Mouse (Mus musculus) forebrain, postnatal 0 days (tissue): ENCODE data around the gene Mrpl57. TPM values are rescaled to one million over a fixed set of nuclear protein-coding genes. Genes with fewer than 3 reads are reported as not detected.

Source experiments
- ATAC-seq: fragments of 200-750 bp; cut with Nextera tagmentation; 2 replicates; pipeline ENCODE4 v1.8.0; 2017; ENCODE audit warnings: mild to moderate bottlenecking, moderate library complexity
- DNase-seq: peaks from one replicate; pipeline ENCODE4 v3.0.0-alpha.2; 2015
- H3K27ac ChIP-seq: fragments of 300-500 bp; sonication (generic); 2 replicates; pipeline ENCODE4 v1.5.1; 2014; ENCODE audit warnings: low read depth, mild to moderate bottlenecking, antibody characterized with exemption, low read length, moderate library complexity, mixed read lengths
- H3K27me3 ChIP-seq: fragments of 300-500 bp; sonication (generic); 2 replicates; pipeline ENCODE4 v1.6.1; 2014; ENCODE audit warnings: mild to moderate bottlenecking, low read length, mixed read lengths; ENCODE audit not compliant: insufficient read depth
- H3K36me3 ChIP-seq: fragments of 300-500 bp; sonication (generic); 2 replicates; pipeline ENCODE4 v1.6.1; 2014; ENCODE audit warnings: mild to moderate bottlenecking, moderate library complexity; ENCODE audit not compliant: insufficient read depth
- H3K4me1 ChIP-seq: fragments of 300-500 bp; sonication (generic); 2 replicates; pipeline ENCODE4 v1.6.1; 2014; ENCODE audit warnings: antibody characterized with exemption; ENCODE audit not compliant: insufficient read depth
- H3K4me2 ChIP-seq: fragments of 300-500 bp; sonication (generic); 2 replicates; pipeline ENCODE4 v1.6.1; 2014; ENCODE audit warnings: low read depth, mild to moderate bottlenecking, moderate library complexity
- H3K4me3 ChIP-seq: fragments of 300-500 bp; sonication (generic); 2 replicates; pipeline ENCODE4 v1.5.1; 2014; ENCODE audit warnings: low read depth, low read length, mixed read lengths
- H3K9ac ChIP-seq: fragments of 300-500 bp; sonication (generic); 2 replicates; pipeline ENCODE4 v1.6.1; 2014; ENCODE audit warnings: mild to moderate bottlenecking
- H3K9me3 ChIP-seq: fragments of 300-500 bp; sonication (generic); 2 replicates; pipeline ENCODE4 v1.6.1; 2016; ENCODE audit warnings: low read length
- CTCF ChIP-seq: sonication (generic); IDR thresholded peaks from 2 replicates; pipeline ENCODE4 v1.5.1; 2016; ENCODE audit warnings: antibody characterized with exemption, control low read depth, low read depth
- WGBS: fragments of 180-500 bp; shearing (Covaris S2); extraction: QIAGEN DNeasy Blood & Tissue Kit; methylation state at CpG from one replicate; pipeline ENCODE4 v1.1.7; 2014; 5-methylcytosine and 5-hydroxymethylcytosine counted together
- polyA plus RNA-seq: library from polyadenylated mRNA; unstranded; fragments of >200 nt; fragmentation: Nextera tagmentation; extraction: Ambion mirVana; gene quantifications from 2 replicates; pipeline ENCODE4 v1.2.1, GENCODE M21; 2015
- total RNA-seq: library from RNA; depleted of rRNA; stranded (reverse); fragments of >200 nt; gene quantifications from 2 replicates; pipeline ENCODE4 v1.2.3, GENCODE M21; 2014

Gene Mrpl57
- total and polyA plus RNA-seq, 2 experiments from 2014 or later: 53.1 to 234 TPM

- Histone ChIP-seq H3K4me1 (no peaks in the 10 kb centered on the region), H3K4me2 (peak within 1 kb of the TSS; percentile 79), H3K36me3 (peaks cover 16% of the 10 kb centered on the region), H3K27me3 (no peaks in the 10 kb centered on the region), H3K4me3 (peak within 1 kb of the TSS; percentile 83), H3K9ac (peak within 1 kb of the TSS; percentile 75), H3K27ac (peak within 1 kb of the TSS; percentile 82), H3K9me3 (no peaks in the 10 kb centered on the region)
- DNase-seq (peak; percentile 100), ATAC-seq (peak; percentile 99)
- WGBS: under 1% methylated on average over 98 of the region's 99 CpGs
- TF ChIP-seq CTCF: no peak
Observed at GRCm38 (mm10) chr14:57797991-57798931, 27.8 kb upstream of the Mrpl57 start, which contains the start of gene Sap18. Gene Sap18 (plus strand): TSS chr14:57798180.

- Histone ChIP-seq H3K4me2 (no peak overlapping the region), H3K27ac (no peak overlapping the region), H3K9me3 (no peaks in the 10 kb centered on the region), H3K4me1 (no peaks in the 10 kb centered on the region), H3K27me3 (no peaks in the 10 kb centered on the region), H3K4me3 (no peak overlapping the region), H3K36me3 (peaks cover 54% of the 10 kb centered on the region), H3K9ac (no peak overlapping the region)
- DNase-seq (no peak), ATAC-seq (no peak)
- no peak for TF ChIP-seq CTCF
- WGBS: 85% methylated on average over 4 of the region's 4 CpGs
Observed at GRCm38 (mm10) chr14:57803731-57804130, 22.3 kb upstream of the Mrpl57 start.

DNA sequence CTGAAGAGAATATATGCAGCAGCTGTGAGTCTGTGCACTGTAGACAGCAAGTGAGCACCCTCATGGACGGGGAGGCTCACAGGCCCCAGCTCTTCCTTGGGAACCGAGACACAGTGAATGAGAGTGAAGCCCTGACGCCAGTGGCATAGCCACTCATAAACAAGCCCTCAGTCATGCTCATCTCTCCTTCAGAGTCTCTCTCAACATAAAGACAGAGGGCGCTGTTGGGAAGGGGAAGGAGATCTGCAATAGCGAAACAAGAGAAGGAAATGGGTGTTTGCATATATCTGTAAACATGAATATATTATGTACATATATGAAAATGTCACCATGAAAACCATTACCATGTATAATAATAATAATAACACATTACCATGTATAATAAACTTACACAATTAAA is 17.5 kb upstream of the Mrpl57 start:
- ATAC-seq (peak; percentile 16; the same call in 1 of the 2 replicates), DNase-seq (no peak)
- TF ChIP-seq CTCF: peak; percentile 63
- Histone ChIP-seq H3K9me3 (no peaks in the 10 kb centered on the region), H3K27me3 (no peaks in the 10 kb centered on the region), H3K4me3 (no peak overlapping the region), H3K27ac (no peak overlapping the region), H3K4me1 (no peaks in the 10 kb centered on the region), H3K9ac (no peak overlapping the region), H3K36me3 (peaks cover 37% of the 10 kb centered on the region), H3K4me2 (no peak overlapping the region)
- WGBS: 72% methylated on average over 5 of the region's 5 CpGs

DNA sequence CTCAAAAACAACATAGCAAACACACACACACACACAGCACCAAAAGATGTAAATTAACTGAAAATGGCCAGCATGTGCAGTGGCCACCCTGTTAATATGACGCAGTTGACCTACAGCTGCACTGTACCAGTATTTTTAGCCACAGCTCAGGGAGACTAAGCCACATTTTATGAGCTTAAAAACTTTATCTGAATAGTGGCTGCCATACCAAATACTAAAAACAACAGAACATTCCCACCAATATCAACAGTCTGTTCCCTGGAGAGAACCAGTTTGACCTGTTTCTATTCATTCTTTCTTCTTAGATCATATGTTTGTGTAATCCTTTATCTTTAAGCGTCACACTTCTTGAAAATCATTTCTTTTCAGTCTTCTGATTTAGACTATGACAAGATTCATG is 15.1 kb upstream of the Mrpl57 start:
- no peak for TF ChIP-seq CTCF
- ATAC-seq (no peak), DNase-seq (no peak)
- no peak overlapping the region for H3K9ac ChIP-seq
- H3K9me3 ChIP-seq: no peaks in the 10 kb centered on the region
- H3K4me2 ChIP-seq: no peak overlapping the region
- H3K27me3 ChIP-seq: no peaks in the 10 kb centered on the region
- H3K36me3 ChIP-seq: peaks cover 14% of the 10 kb centered on the region
- H3K4me3 ChIP-seq: no peak overlapping the region
- 95% methylated on average over 2 of the region's 2 CpGs for WGBS
- H3K27ac ChIP-seq: no peak overlapping the region
- H3K4me1 ChIP-seq: no peaks in the 10 kb centered on the region

DNA sequence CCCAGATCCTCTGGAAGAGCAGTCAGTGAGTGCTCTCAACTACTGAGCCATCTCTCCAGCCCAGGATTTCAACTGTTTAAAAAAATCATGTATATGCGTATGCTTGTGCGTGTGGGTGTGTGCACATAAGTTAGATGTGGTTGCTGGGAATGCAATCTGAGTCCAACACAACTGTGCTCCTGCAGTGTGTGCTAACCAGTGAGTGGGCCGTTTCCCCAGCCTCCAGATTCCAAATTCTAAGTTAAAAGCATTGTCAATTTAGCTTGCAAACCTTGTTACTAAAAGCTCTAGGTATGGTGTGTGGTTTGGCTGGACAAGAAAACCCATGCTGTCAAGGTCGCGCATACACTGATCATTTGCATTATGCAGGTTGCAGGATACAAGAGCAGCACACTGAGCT is 14.2 kb upstream of the Mrpl57 start:
- Histone ChIP-seq H3K4me2 (no peak overlapping the region), H3K27me3 (no peaks in the 10 kb centered on the region), H3K4me3 (no peak overlapping the region), H3K36me3 (peaks cover 10% of the 10 kb centered on the region), H3K27ac (no peak overlapping the region), H3K9ac (no peak overlapping the region), H3K4me1 (no peaks in the 10 kb centered on the region), H3K9me3 (no peaks in the 10 kb centered on the region)
- no peak for DNase-seq
- WGBS: 97% methylated on average over 5 of the region's 5 CpGs
- no peak for TF ChIP-seq CTCF
- ATAC-seq: no peak

DNA sequence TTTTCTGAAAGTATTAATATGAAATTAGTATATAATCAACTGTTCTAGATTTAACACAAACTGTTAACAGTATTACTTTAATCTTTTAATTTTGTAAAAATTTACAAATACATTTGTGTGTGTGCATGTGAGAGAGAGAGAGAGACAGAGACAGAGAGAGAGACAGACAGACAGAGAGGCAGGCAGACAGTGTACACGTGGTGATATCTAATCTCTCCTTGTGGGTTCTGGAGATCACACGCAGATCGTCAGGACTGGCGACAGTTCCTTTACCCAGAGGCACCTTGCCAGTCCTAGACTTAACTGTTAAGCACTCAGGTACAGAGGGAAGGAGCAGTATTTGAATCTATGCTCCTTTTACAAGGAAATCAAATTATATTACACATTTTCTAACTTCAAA is 5.2 kb upstream of the Mrpl57 start:
- H3K36me3 ChIP-seq: peaks cover 6% of the 10 kb centered on the region
- 86% methylated on average over 4 of the region's 4 CpGs for WGBS
- no peak for ATAC-seq
- DNase-seq: no peak
- no peak overlapping the region for H3K9ac ChIP-seq
- TF ChIP-seq CTCF: no peak
- no peaks in the 10 kb centered on the region for H3K27me3 ChIP-seq
- H3K4me1 ChIP-seq: no peaks in the 10 kb centered on the region
- no peak overlapping the region for H3K27ac ChIP-seq
- no peaks in the 10 kb centered on the region for H3K9me3 ChIP-seq
- no peak overlapping the region for H3K4me3 ChIP-seq
- H3K4me2 ChIP-seq: no peak overlapping the region

- no peak for ATAC-seq
- Histone ChIP-seq H3K9me3 (no peaks in the 10 kb centered on the region), H3K27me3 (no peaks in the 10 kb centered on the region), H3K4me1 (peaks cover 11% of the 10 kb centered on the region; the same call in 1 of the 2 replicates), H3K27ac (no peak overlapping the region), H3K4me3 (peak overlapping the region; percentile 89), H3K36me3 (no peaks in the 10 kb centered on the region), H3K9ac (peak overlapping the region; percentile 92; the same call in 1 of the 2 replicates), H3K4me2 (peak overlapping the region; percentile 83)
- TF ChIP-seq CTCF: peak; percentile 24; the same call in 1 of the 2 replicates
- 88% methylated on average over 1 of the region's 1 CpGs for WGBS
- no peak for DNase-seq
Observed at GRCm38 (mm10) chr14:57827284-57827683, 1.2 kb downstream of the Mrpl57 start.
